Mouse (Mus musculus) olfactory bulb, adult 2 months (tissue): ENCODE data around the gene Slc30a4. TPM values are rescaled to one million over a fixed set of nuclear protein-coding genes. Genes with fewer than 3 reads are reported as not detected.
A peak's percentile ranks its signal among the peaks of the same experiment; 100 is the strongest.

Source experiments
- H3K27ac ChIP-seq: fragments of 200-500 bp; 2 replicates; pipeline ENCODE4 v1.5.1; 2012; ENCODE audit warnings: low read depth, low read length; ENCODE audit not compliant: insufficient read depth
- H3K4me1 ChIP-seq: fragments of 200-500 bp; 2 replicates; pipeline ENCODE4 v1.6.1; 2012; ENCODE audit warnings: low read length; ENCODE audit not compliant: control insufficient read depth, insufficient read depth
- H3K4me3 ChIP-seq: fragments of 200-500 bp; 2 replicates; pipeline ENCODE4 v1.5.1; 2012; ENCODE audit warnings: mild to moderate bottlenecking, low read depth, low read length, moderate library complexity; ENCODE audit not compliant: insufficient read depth
- CTCF ChIP-seq: fragments of 200-500 bp; IDR thresholded peaks from 2 replicates; pipeline ENCODE4 v1.5.1; 2012; ENCODE audit warnings: low read depth, mild to moderate bottlenecking, low read length, moderate library complexity; ENCODE audit not compliant: insufficient read depth
- POLR2A ChIP-seq: fragments of 200-500 bp; IDR thresholded peaks from 2 replicates; pipeline ENCODE4 v1.6.1; 2012; ENCODE audit warnings: mild to moderate bottlenecking, low read depth, low read length, moderate library complexity; ENCODE audit not compliant: insufficient read depth
- WGBS: fragments of 180-500 bp; shearing (Covaris S2); methylation state at CpG from one replicate; pipeline ENCODE4 v1.1.7; 2018; 5-methylcytosine and 5-hydroxymethylcytosine counted together
- polyA plus RNA-seq: library from polyadenylated mRNA; stranded (reverse); fragments of >200 nt; gene quantifications from 2 replicates; pipeline ENCODE4 v1.2.4, GENCODE M21; 2012; ENCODE audit warnings: low replicate concordance; ENCODE audit not compliant: missing spikeins, insufficient read depth, insufficient read length

Slc30a4 gene
- polyA plus RNA-seq, 1 experiment, result not detected

GRCm38 (mm10) chr2:122715148-122715692, 12.8 kb upstream of the Slc30a4 start:
- Histone ChIP-seq H3K4me3 (no peak overlapping the region), H3K27ac (no peak overlapping the region), H3K4me1 (no peaks in the 10 kb centered on the region)
- 21% methylated on average over 5 of the region's 5 CpGs for WGBS
- no peak for TF ChIP-seq POLR2A
- no peak for TF ChIP-seq CTCF

GRCm38 (mm10) chr2:122712848-122713247, 10.4 kb upstream of the Slc30a4 start:
- 97% methylated on average over 2 of the region's 2 CpGs for WGBS
- Histone ChIP-seq H3K27ac (no peak overlapping the region), H3K4me1 (0 out of 2 replicates have a peak, but pooled peaks cover 2% of the 10 kb centered on the region), H3K4me3 (no peak overlapping the region)
- TF ChIP-seq CTCF (no peak), POLR2A (no peak)

GRCm38 (mm10) chr2:122711911-122712310, 9.4 kb upstream of the Slc30a4 start:
- TF ChIP-seq POLR2A (no peak), CTCF (no peak)
- Histone ChIP-seq H3K27ac (no peak overlapping the region), H3K4me1 (0 out of 2 replicates have a peak, but pooled peaks cover 2% of the 10 kb centered on the region), H3K4me3 (no peak overlapping the region)
- 74% methylated on average over 3 of the region's 3 CpGs for WGBS

GRCm38 (mm10) chr2:122709156-122709555, 6.7 kb upstream of the Slc30a4 start:
- H3K4me3 ChIP-seq, result no peak overlapping the region
- WGBS, result 83% methylated on average over 1 of the region's 1 CpGs
- H3K27ac ChIP-seq, result no peak overlapping the region
- TF ChIP-seq CTCF (no peak), POLR2A (no peak)
- H3K4me1 ChIP-seq, result 0 out of 2 replicates have a peak, but pooled peaks cover 2% of the 10 kb centered on the region

- TF ChIP-seq POLR2A (no peak), CTCF (no peak)
- no peak overlapping the region for H3K4me3 ChIP-seq
- no peak overlapping the region for H3K27ac ChIP-seq
- 75% methylated on average over 3 of the region's 3 CpGs for WGBS
- H3K4me1 ChIP-seq, result 0 out of 2 replicates have a peak, but pooled peaks cover 2% of the 10 kb centered on the region
Observed at GRCm38 (mm10) chr2:122708080-122708479, 5.6 kb upstream of the Slc30a4 start.

- Histone ChIP-seq H3K4me3 (no peak overlapping the region), H3K27ac (no peak overlapping the region), H3K4me1 (0 out of 2 replicates have a peak, but pooled peaks cover 2% of the 10 kb centered on the region)
- WGBS, result 88% methylated on average over 2 of the region's 2 CpGs
- TF ChIP-seq CTCF (no peak), POLR2A (no peak)
Observed at GRCm38 (mm10) chr2:122704572-122704971, 2.1 kb upstream of the Slc30a4 start.

GRCm38 (mm10) chr2:122701871-122702180, 637 bp downstream of the Slc30a4 start:
- H3K4me3 ChIP-seq, result peak overlapping the region; percentile 84
- under 1% methylated on average over 15 of the region's 15 CpGs for WGBS
- H3K4me1 ChIP-seq, result no peaks in the 10 kb centered on the region
- TF ChIP-seq POLR2A (no peak), CTCF (no peak)
- H3K27ac ChIP-seq, result no peak overlapping the region

- Histone ChIP-seq H3K4me1 (no peaks in the 10 kb centered on the region), H3K4me3 (no peak overlapping the region), H3K27ac (no peak overlapping the region)
- 65% methylated on average over 8 of the region's 8 CpGs for WGBS
- TF ChIP-seq POLR2A, result no peak
- TF ChIP-seq CTCF, result no peak
Observed at GRCm38 (mm10) chr2:122701012-122701411, 1.5 kb downstream of the Slc30a4 start.

- Histone ChIP-seq H3K27ac (no peak overlapping the region), H3K4me1 (no peaks in the 10 kb centered on the region), H3K4me3 (no peak overlapping the region)
- TF ChIP-seq CTCF (no peak), POLR2A (no peak)
- WGBS, result 77% methylated on average over 2 of the region's 2 CpGs
Observed at GRCm38 (mm10) chr2:122697526-122697925, 4.9 kb downstream of the Slc30a4 start.

- H3K27ac ChIP-seq, result no peak overlapping the region
- 79% methylated on average over 6 of the region's 6 CpGs for WGBS
Observed at GRCm38 (mm10) chr2:122686665-122687064, 15.8 kb downstream of the Slc30a4 start.

More at GRCm38 (mm10) chr2:122686665-122687064, 15.8 kb downstream of the Slc30a4 start:
- no peak for TF ChIP-seq POLR2A
- H3K4me3 ChIP-seq, result no peak overlapping the region
- no peaks in the 10 kb centered on the region for H3K4me1 ChIP-seq
